Mouse (Mus musculus) limb, embryonic 11.5 days (tissue): Measurements from ENCODE around the gene Fuca1. TPM values are rescaled to one million over a fixed set of nuclear protein-coding genes. Genes with fewer than 3 reads are reported as not detected.

Experiments used
- ATAC-seq: fragments of 200-750 bp; cut with Nextera tagmentation; 2 replicates; pipeline ENCODE4 v1.8.0; 2017; ENCODE audit warnings: low read depth; ENCODE audit not compliant: insufficient number of reproducible peaks, low FRiP score, low TSS enrichment
- DNase-seq: peaks from one replicate; pipeline ENCODE4 v3.0.0-alpha.2; 2015; ENCODE audit warnings: low spot score
- H3K27ac ChIP-seq: fragments of 300-500 bp; sonication (generic); replicated peaks from 2 replicates; pipeline ENCODE4 v1.5.1; 2014; ENCODE audit warnings: low read depth, mild to moderate bottlenecking, low read length
- H3K27me3 ChIP-seq: fragments of 300-500 bp; sonication (generic); 2 replicates; pipeline ENCODE4 v1.6.1; 2014; ENCODE audit warnings: mild to moderate bottlenecking, low read length, mixed read lengths; ENCODE audit not compliant: control insufficient read depth, insufficient read depth
- H3K36me3 ChIP-seq: fragments of 300-500 bp; sonication (generic); 2 replicates; pipeline ENCODE4 v1.6.1; 2014; ENCODE audit warnings: mild to moderate bottlenecking, low read length, moderate library complexity, mixed read lengths; ENCODE audit not compliant: control insufficient read depth, insufficient read depth
- H3K4me1 ChIP-seq: fragments of 300-500 bp; sonication (generic); 2 replicates; pipeline ENCODE4 v1.6.1; 2014; ENCODE audit warnings: low read length, mixed read lengths; ENCODE audit not compliant: control insufficient read depth, insufficient read depth
- H3K4me2 ChIP-seq: fragments of 300-500 bp; sonication (generic); 2 replicates; pipeline ENCODE4 v1.6.1; 2014; ENCODE audit warnings: low read depth, mild to moderate bottlenecking, moderate library complexity; ENCODE audit not compliant: severe bottlenecking
- H3K4me3 ChIP-seq: fragments of 300-500 bp; sonication (generic); 2 replicates; pipeline ENCODE4 v1.5.1; 2014; ENCODE audit warnings: low read depth, low read length
- H3K9ac ChIP-seq: fragments of 300-500 bp; sonication (generic); 2 replicates; pipeline ENCODE4 v1.6.1; 2014; ENCODE audit warnings: mild to moderate bottlenecking, low read length
- H3K9me3 ChIP-seq: fragments of 300-500 bp; sonication (generic); 2 replicates; pipeline ENCODE4 v1.6.1; 2016; ENCODE audit warnings: low read length; ENCODE audit not compliant: control insufficient read depth
- WGBS: fragments of 180-500 bp; shearing (Covaris S2); extraction: QIAGEN DNeasy Blood & Tissue Kit; methylation state at CpG from one replicate; pipeline ENCODE4 v1.1.7; 2014; 5-methylcytosine and 5-hydroxymethylcytosine counted together
- polyA plus RNA-seq: library from polyadenylated mRNA; unstranded; fragments of >200 nt; fragmentation: Nextera tagmentation; extraction: Ambion mirVana; gene quantifications from 2 replicates; pipeline ENCODE4 v1.2.1, GENCODE M21; 2014

The Fuca1 gene
- polyA plus RNA-seq, 1 experiment from 2014 or later = 40.1 TPM

DNA sequence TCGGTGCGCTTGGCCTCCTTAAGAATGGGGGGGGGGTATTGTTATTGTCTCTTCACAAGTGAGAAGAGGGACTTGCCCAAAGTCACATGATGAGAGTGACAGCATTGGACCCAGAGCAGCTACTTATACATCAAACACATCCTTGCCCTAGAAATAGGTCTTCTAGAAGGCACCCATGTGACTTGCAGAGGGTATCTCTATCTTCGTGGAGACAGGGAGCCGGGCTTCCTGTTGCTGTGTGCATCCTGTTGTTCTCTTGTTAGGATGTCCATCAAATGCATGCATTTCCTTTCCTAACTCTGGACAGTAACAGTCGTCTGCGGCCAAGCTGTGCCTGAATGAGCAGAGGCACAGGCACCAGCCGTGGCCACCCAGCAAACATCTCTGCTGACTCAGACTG is 9.0 kb upstream of the Fuca1 start:
- ATAC-seq (no peak), DNase-seq (no peak)
- Histone ChIP-seq H3K27ac (no peak overlapping the region), H3K4me1 (no peaks in the 10 kb centered on the region), H3K9ac (no peak overlapping the region), H3K9me3 (no peaks in the 10 kb centered on the region), H3K27me3 (no peaks in the 10 kb centered on the region), H3K4me3 (no peak overlapping the region), H3K36me3 (no peaks in the 10 kb centered on the region), H3K4me2 (no peak overlapping the region)
- 85% methylated on average over 7 of the region's 7 CpGs for WGBS

DNA sequence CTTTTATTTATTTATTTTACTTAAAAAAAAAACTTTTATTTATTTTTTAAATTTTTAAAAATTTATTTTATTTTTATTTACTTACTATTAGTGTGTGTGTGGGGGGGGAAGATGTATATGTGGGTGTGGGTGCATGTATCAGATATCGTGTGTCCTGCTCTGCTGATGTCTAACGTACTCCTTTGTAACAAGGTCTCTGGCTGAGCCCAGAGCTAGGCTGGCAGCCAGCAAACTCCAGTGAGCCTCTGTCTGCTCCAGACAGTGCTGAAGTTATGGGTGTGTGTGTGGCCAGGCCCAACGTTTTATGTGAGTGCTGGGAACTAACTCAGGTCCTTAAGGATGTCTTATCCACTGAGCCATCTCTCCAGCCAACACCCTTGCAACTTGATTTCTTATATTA is 8.4 kb upstream of the Fuca1 start:
- H3K36me3 ChIP-seq = no peaks in the 10 kb centered on the region
- H3K9me3 ChIP-seq = no peaks in the 10 kb centered on the region
- WGBS = 73% methylated on average over 3 of the region's 3 CpGs
- no peak for DNase-seq
- no peak overlapping the region for H3K9ac ChIP-seq
- no peak overlapping the region for H3K4me3 ChIP-seq
- no peaks in the 10 kb centered on the region for H3K27me3 ChIP-seq
- no peak overlapping the region for H3K4me2 ChIP-seq
- ATAC-seq = no peak
- no peak overlapping the region for H3K27ac ChIP-seq
- no peaks in the 10 kb centered on the region for H3K4me1 ChIP-seq

DNA sequence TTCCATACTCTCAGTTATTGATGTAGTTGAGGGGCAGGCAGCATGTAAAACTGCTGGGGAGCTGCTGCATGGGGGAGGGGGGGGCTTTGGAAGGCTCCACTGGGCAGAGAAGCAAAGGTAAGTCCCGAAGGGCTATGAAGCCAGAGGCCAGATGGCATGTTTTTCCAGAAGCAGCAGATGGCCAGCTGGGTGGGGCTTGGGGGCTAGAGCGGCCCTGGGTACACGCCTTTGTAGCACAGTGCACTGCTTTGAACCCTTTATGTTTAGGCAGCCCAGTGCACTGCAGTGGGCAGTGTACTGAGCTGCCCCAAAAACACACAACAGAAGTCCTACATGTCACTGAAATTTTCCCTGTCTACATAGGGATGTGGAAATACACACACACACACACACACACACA is 7.7 kb upstream of the Fuca1 start:
- no peaks in the 10 kb centered on the region for H3K4me1 ChIP-seq
- H3K36me3 ChIP-seq = no peaks in the 10 kb centered on the region
- ATAC-seq (no peak; the same call in 1 of the 2 replicates), DNase-seq (no peak)
- no peak overlapping the region for H3K4me2 ChIP-seq
- 20% methylated on average over 3 of the region's 3 CpGs for WGBS
- no peak overlapping the region for H3K27ac ChIP-seq
- H3K27me3 ChIP-seq = no peaks in the 10 kb centered on the region
- no peak overlapping the region for H3K4me3 ChIP-seq
- no peak overlapping the region for H3K9ac ChIP-seq
- no peaks in the 10 kb centered on the region for H3K9me3 ChIP-seq

DNA sequence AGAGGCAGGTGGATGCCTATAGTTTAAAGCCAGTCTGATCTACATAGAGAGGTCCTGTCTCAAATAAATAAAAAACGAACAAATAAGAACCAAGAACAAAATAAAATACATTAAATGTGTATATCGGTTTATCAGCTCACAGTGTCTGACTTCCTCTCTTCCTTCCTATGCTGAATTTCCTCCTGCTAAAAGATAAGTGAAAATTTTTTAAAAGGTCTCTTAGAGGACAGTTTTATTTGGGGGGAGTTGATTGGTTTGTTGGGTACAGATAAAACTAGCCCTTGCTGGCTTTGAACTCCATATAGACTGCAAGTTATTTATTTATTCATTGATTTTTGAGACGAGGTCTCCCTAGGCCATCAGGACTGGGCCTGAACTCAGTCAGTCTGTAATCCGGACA is 7.1 kb upstream of the Fuca1 start:
- no peak for ATAC-seq
- H3K9ac ChIP-seq = no peak overlapping the region
- no peaks in the 10 kb centered on the region for H3K36me3 ChIP-seq
- 75% methylated on average over 4 of the region's 4 CpGs for WGBS
- H3K27me3 ChIP-seq = no peaks in the 10 kb centered on the region
- no peaks in the 10 kb centered on the region for H3K4me1 ChIP-seq
- no peaks in the 10 kb centered on the region for H3K9me3 ChIP-seq
- H3K4me3 ChIP-seq = no peak overlapping the region
- H3K27ac ChIP-seq = no peak overlapping the region
- H3K4me2 ChIP-seq = no peak overlapping the region
- DNase-seq = no peak

GRCm38 (mm10) chr4:135918635-135919279 is 1.8 kb upstream of the Fuca1 start:
- ATAC-seq (no peak), DNase-seq (no peak)
- Histone ChIP-seq H3K27ac (no peak overlapping the region), H3K4me3 (no peak overlapping the region), H3K36me3 (peaks cover 2% of the 10 kb centered on the region; the same call in 1 of the 2 replicates), H3K4me1 (peaks cover 3% of the 10 kb centered on the region; the same call in 1 of the 2 replicates), H3K9ac (no peak overlapping the region), H3K9me3 (no peaks in the 10 kb centered on the region), H3K4me2 (no peak overlapping the region), H3K27me3 (no peaks in the 10 kb centered on the region)
- 89% methylated on average over 13 of the region's 13 CpGs for WGBS

DNA sequence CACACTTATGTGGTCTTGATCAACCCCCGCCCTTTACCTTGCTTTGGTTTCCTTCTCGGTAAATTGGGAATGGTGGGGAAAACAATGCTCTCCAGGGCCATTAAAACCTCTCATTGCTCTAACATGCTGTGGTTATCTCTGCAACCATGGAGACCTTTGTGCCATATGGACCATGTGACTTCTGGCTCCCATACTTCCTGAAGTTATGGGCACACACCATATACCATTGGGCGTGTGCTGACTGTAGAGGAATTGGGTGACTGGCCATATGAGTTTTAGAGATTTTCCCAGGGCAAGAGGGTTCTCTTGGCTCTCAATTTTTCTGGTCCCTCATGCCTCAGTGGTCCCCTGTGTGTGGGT is 1.3 kb upstream of the Fuca1 start:
- no peak overlapping the region for H3K4me2 ChIP-seq
- no peak overlapping the region for H3K9ac ChIP-seq
- DNase-seq = no peak
- 94% methylated on average over 3 of the region's 3 CpGs for WGBS
- no peak for ATAC-seq
- peaks cover 2% of the 10 kb centered on the region; the same call in 1 of the 2 replicates for H3K36me3 ChIP-seq
- no peaks in the 10 kb centered on the region for H3K27me3 ChIP-seq
- H3K9me3 ChIP-seq = no peaks in the 10 kb centered on the region
- H3K27ac ChIP-seq = no peak overlapping the region
- no peak overlapping the region for H3K4me3 ChIP-seq
- H3K4me1 ChIP-seq = peaks cover 3% of the 10 kb centered on the region; the same call in 1 of the 2 replicates

DNA sequence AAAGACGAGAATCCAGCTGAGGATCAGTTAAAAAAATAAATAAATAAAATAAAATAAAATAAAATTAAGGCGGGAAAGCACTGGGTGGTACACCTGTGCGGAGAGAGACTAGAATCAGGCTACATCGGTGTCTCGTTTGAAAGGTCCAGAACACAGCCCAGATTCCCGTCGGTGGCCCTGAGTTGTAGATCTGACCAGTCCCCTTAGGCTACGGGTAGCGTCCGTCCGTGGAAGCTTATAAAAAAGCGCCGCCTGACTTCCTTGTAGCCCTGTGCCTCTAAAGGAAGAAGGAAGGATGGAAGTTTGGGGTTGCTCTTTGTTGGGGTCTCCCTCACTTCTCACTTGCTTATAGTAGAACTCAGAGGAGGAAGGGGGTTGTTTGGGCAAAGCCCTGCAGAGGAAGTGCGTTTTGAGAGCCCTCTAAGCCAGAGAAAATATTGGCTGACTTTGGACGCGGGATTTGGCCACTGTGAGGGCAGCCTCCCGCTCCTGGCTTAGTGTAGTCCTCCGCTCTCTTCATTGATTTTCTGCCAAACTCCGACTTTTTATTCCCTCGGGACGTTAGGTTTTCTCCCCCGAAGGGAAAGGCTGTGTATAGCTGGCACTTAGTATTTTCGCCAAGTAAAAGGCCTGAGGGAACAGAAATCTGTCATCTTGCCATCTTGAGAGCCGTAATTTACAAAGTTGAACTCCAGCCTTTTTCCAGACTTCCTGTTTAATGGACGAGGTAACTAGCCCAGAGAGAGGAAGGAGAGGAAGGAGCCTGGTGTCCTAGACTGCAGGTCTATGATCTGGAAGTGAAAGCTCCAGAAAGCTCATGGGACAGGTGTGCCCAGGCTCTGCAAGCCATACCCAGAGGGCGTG is 954 bp downstream of the Fuca1 start:
- ATAC-seq = no peak

DNA sequence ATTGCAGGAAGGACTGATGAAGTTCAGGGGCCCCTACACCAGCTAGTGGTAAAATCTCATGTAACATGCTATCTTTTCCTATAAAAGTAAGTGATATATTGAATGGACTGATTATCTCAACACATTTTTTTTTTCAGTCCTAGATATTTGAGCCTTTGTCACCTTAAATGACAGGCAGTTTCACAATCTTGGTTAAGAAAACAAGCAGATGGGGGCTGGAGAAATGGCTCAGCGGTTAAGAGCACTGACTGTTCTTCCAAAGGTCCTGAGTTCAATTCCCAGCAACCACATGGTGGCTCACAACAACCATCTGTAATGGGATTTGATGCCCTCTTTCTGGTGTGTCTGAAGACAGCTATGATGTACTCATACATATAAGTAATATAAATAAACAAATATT is 1.7 kb downstream of the Fuca1 start:
- H3K27ac ChIP-seq = no peak overlapping the region
- no peak overlapping the region; the same call in 1 of the 2 replicates for H3K4me2 ChIP-seq
- no peaks in the 10 kb centered on the region for H3K9me3 ChIP-seq
- 74% methylated on average over 1 of the region's 1 CpGs for WGBS
- no peaks in the 10 kb centered on the region for H3K27me3 ChIP-seq
- H3K4me1 ChIP-seq = peaks cover 3% of the 10 kb centered on the region; the same call in 1 of the 2 replicates
- no peak for DNase-seq
- H3K36me3 ChIP-seq = peaks cover 2% of the 10 kb centered on the region; the same call in 1 of the 2 replicates
- ATAC-seq = no peak
- H3K9ac ChIP-seq = no peak overlapping the region
- peak overlapping the region; percentile 74 for H3K4me3 ChIP-seq

More for the DNA sequence above, 954 bp downstream of the Fuca1 start:
- Histone ChIP-seq H3K36me3 (peaks cover 2% of the 10 kb centered on the region; the same call in 1 of the 2 replicates), H3K27ac (no peak overlapping the region), H3K9ac (peak overlapping the region; percentile 82), H3K9me3 (no peaks in the 10 kb centered on the region), H3K27me3 (no peaks in the 10 kb centered on the region), H3K4me3 (peak overlapping the region; percentile 74), H3K4me2 (peak overlapping the region; percentile 87), H3K4me1 (peaks cover 3% of the 10 kb centered on the region; the same call in 1 of the 2 replicates)
- peak; percentile 32 for DNase-seq
- WGBS = 7% methylated on average over 26 of the region's 26 CpGs
